ENCODE assay signal across 14 mouse cellular contexts in genomic region chr1:137051515-137051914, GRCm38 (mm10).
DNase-seq lines count a peak whose midpoint lies in the region.
"Had no signal": no experiment of that assay in that cellular context is flagged by ENCODE, and none has a peak within 500 bp of the region (broad histone marks: within the 10 kb centered on the region; RNA-seq: fewer than 3 reads in every experiment).

No protein-coding gene starts in this region.

- DNase-seq in heart, adult 11 months: peak; percentile 34
- no peak for DNase-seq in heart, postnatal 10 days
- DNase-seq in WW6 (ENCODE audit: low read depth, low spot score): peak; percentile 61
- DNase-seq in cerebellum, adult 18-20 months: no peak
- DNase-seq in adrenal gland, postnatal 10 days: no peak
- DNase-seq: adrenal gland, adult 2 months; adrenal gland, postnatal 14 days; B cell, adult 2 months; cerebellum, adult 11-12 months; cerebellum, adult 8-10 months; cerebellum, adult 9-11 months; cerebellum, postnatal 14 days; cerebellum, postnatal 36 days; embryo, embryonic 11 days had no signal

- intact Hi-C loops in heart, postnatal 10 days (cut with DNase I): no loop called here

Comparison
In these comparisons a context has a peak if more than half of its experiments do, and no peak if none do; other contexts are left out.
1. DNase-seq: peak in heart, adult 11 months (single experiment) and WW6 (single experiment); none in heart, postnatal 10 days (0 of 2), cerebellum, adult 18-20 months (0 of 2) and adrenal gland, postnatal 10 days (single experiment).